Mouse (Mus musculus): ENCODE results near the gene Fzd4. TPM values are rescaled to one million over a fixed set of nuclear protein-coding genes. Genes with fewer than 3 reads are reported as not detected.

The Fzd4 gene
- polyA plus RNA-seq, 1 experiment = 20.3 TPM

- no peak for DNase-seq (ENCODE audit: low spot score)
These were observed 22.9 kb downstream of the Fzd4 start for GRCm38 (mm10) chr7:89427101-89427500.

- no peak for DNase-seq (ENCODE audit: low spot score)
These were observed 24.6 kb downstream of the Fzd4 start for GRCm38 (mm10) chr7:89428804-89429203.

GRCm38 (mm10) chr7:89429326-89429725 is 25.2 kb downstream of the Fzd4 start:
- no peak for DNase-seq (ENCODE audit: low spot score)

GRCm38 (mm10) chr7:89431185-89431584 is 27.0 kb downstream of the Fzd4 start:
- no peak for DNase-seq (ENCODE audit: low spot score)

GRCm38 (mm10) chr7:89433193-89433892 is 29.2 kb downstream of the Fzd4 start:
- DNase-seq (ENCODE audit: low spot score) = no peak

GRCm38 (mm10) chr7:89433893-89434616 is 29.9 kb downstream of the Fzd4 start:
- no peak for DNase-seq (ENCODE audit: low spot score)

GRCm38 (mm10) chr7:89436404-89436803 is 32.2 kb downstream of the Fzd4 start:
- DNase-seq (ENCODE audit: low spot score) = no peak

- DNase-seq (ENCODE audit: low spot score) = no peak
These were observed 33.4 kb downstream of the Fzd4 start for GRCm38 (mm10) chr7:89437589-89437988.

- DNase-seq (ENCODE audit: low spot score) = no peak
These were observed 37.1 kb downstream of the Fzd4 start for GRCm38 (mm10) chr7:89441291-89441690.

GRCm38 (mm10) chr7:89442242-89442641 is 38.1 kb downstream of the Fzd4 start:
- DNase-seq (ENCODE audit: low spot score) = no peak

- DNase-seq (ENCODE audit: low spot score) = no peak
These were observed 41.0 kb downstream of the Fzd4 start for GRCm38 (mm10) chr7:89445137-89445536.

GRCm38 (mm10) chr7:89450312-89450711 is 46.2 kb downstream of the Fzd4 start:
- no peak for DNase-seq (ENCODE audit: low spot score)

GRCm38 (mm10) chr7:89456380-89457076 is 52.4 kb downstream of the Fzd4 start:
- no peak for DNase-seq (ENCODE audit: low spot score)

- DNase-seq (ENCODE audit: low spot score) = no peak
These were observed 55.5 kb downstream of the Fzd4 start for GRCm38 (mm10) chr7:89459691-89460090.

GRCm38 (mm10) chr7:89460911-89461310 is 56.8 kb downstream of the Fzd4 start:
- DNase-seq (ENCODE audit: low spot score) = no peak

GRCm38 (mm10) chr7:89461351-89461750 is 57.2 kb downstream of the Fzd4 start:
- DNase-seq (ENCODE audit: low spot score) = no peak

Other genes with a start within 250 kb of the Fzd4 start
- 15.1 and 15.7 TPM in 2 replicates for gene Tmem135, start 133 bp upstream of the Fzd4 start, polyA plus RNA-seq (2012; rRNA removed)
- gene Prss23, start 122.8 kb downstream of the Fzd4 start, polyA plus RNA-seq (2012; rRNA removed) = 402 and 448 TPM in 2 replicates
- 12.6 and 15.2 TPM in 2 replicates for gene Me3, start 228.0 kb downstream of the Fzd4 start, polyA plus RNA-seq (2012; rRNA removed)

Data from urinary bladder, adult 2 months (tissue).